Mouse (Mus musculus) embryonic fibroblast, embryonic 13.5 days (primary cell): ENCODE data around the gene Cckar. TPM values are rescaled to one million over a fixed set of nuclear protein-coding genes. Genes with fewer than 3 reads are reported as not detected.

Experiments used
- H3K27ac ChIP-seq: 2 replicates; pipeline ENCODE4 v1.5.1; 2012; ENCODE audit warnings: low read length, control low read depth, inconsistent platforms; ENCODE audit not compliant: insufficient read depth
- H3K4me1 ChIP-seq: 2 replicates; pipeline ENCODE4 v1.6.1; 2011; ENCODE audit warnings: low read length; ENCODE audit not compliant: control insufficient read depth, insufficient read depth
- H3K4me3 ChIP-seq: 2 replicates; pipeline ENCODE4 v1.5.1; 2011; ENCODE audit warnings: mild to moderate bottlenecking, control low read depth, low read length; ENCODE audit not compliant: insufficient read depth
- CTCF ChIP-seq: IDR thresholded peaks from 2 replicates; pipeline ENCODE4 v1.5.1; 2011; ENCODE audit warnings: mild to moderate bottlenecking, control low read depth, low read length, moderate library complexity, borderline replicate concordance; ENCODE audit not compliant: insufficient read depth
- POLR2A ChIP-seq: IDR thresholded peaks from 2 replicates; pipeline ENCODE4 v1.6.1; 2011; ENCODE audit warnings: low read depth, mild to moderate bottlenecking, control low read depth, low read length, moderate library complexity
- polyA plus RNA-seq: library from polyadenylated mRNA; stranded (reverse); fragments of >200 nt; gene quantifications from 2 replicates; pipeline ENCODE4 v1.2.4, GENCODE M21; 2011; ENCODE audit warnings: low read depth; ENCODE audit not compliant: missing spikeins, insufficient read length

Cckar gene
- polyA plus RNA-seq, 1 experiment: not detected

DNA sequence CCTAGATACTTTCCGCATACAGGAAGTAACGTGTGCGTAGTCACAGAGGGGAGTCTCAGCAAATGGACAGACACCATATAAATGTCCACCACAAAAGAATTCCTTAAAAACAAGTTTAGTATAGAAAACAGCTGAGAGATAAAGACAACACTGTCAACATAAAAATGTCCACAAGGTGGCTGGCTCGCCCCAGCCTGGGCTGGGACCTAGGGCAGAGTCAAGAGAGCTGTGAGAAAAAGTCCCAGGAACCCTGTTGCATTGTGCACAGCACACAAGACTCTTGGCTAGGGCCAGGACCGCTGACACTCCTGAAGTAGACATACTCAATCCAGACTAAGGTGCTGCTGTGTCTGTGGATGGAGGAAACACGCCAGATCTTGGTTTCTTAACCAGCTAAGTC lies 49.6 kb downstream of the Cckar start:
- no peak overlapping the region for H3K4me3 ChIP-seq
- H3K27ac ChIP-seq: no peak overlapping the region

DNA sequence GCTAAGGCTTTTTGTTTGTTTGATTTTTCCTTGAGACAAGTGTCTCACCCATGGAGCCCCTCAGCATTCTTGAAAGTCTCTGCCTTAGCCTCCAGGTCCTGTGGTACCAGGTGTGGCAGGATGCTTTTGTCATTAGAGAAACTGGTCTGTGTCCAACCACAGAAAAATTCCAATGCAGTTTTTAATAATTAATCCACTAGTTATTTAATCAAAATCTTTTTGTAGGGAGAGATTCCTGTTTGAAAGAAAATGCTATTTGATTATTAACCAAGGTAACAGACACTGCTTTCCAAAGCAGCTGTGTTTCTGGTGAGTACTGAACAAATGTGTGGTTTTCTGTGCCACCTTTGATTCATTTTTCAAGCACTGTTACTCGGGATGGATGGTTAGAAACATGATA lies 50.9 kb downstream of the Cckar start:
- Histone ChIP-seq H3K4me3 (no peak overlapping the region), H3K4me1 (no peaks in the 10 kb centered on the region), H3K27ac (no peak overlapping the region)
- no peak for TF ChIP-seq POLR2A
- no peak for TF ChIP-seq CTCF

More for the DNA sequence above, 49.6 kb downstream of the Cckar start:
- no peaks in the 10 kb centered on the region for H3K4me1 ChIP-seq
- no peak for TF ChIP-seq CTCF
- TF ChIP-seq POLR2A: no peak

Other genes with a start within 250 kb of the Cckar start
- 98.7 and 110 TPM in 2 replicates for gene Rbpj, start 241.6 kb downstream of the Cckar start, polyA plus RNA-seq
- 41.7 and 53.4 TPM in 2 replicates for gene Tbc1d19, start 101.9 kb upstream of the Cckar start, polyA plus RNA-seq